Mouse (Mus musculus) lung, adult 2 months (tissue): ENCODE measurements around the gene Klf6. TPM values are rescaled to one million over a fixed set of nuclear protein-coding genes. Genes with fewer than 3 reads are reported as not detected.
A peak's percentile ranks its signal among the peaks of the same experiment; 100 is the strongest.

Source experiments
- DNase-seq: peaks from one replicate; pipeline ENCODE4 v3.0.0; 2022
- H3K4me1 ChIP-seq: fragments of 200-500 bp; 2 replicates; pipeline ENCODE4 v1.6.1; 2011; ENCODE audit warnings: low read length; ENCODE audit not compliant: control insufficient read depth, insufficient read depth
- H3K4me3 ChIP-seq: fragments of 200-500 bp; replicated peaks from 2 replicates; pipeline ENCODE3; 2011; ENCODE audit warnings: low read depth, mild to moderate bottlenecking, control low read depth, low read length; ENCODE audit errors: extremely low read depth
- CTCF ChIP-seq: fragments of 200-500 bp; IDR thresholded peaks from 2 replicates; pipeline ENCODE4 v1.5.1; 2011; ENCODE audit warnings: mild to moderate bottlenecking, low read length, control low read depth; ENCODE audit not compliant: insufficient read depth
- POLR2A ChIP-seq: fragments of 200-500 bp; IDR thresholded peaks from 2 replicates; pipeline ENCODE4 v1.6.1; 2011; ENCODE audit warnings: low read depth, mild to moderate bottlenecking, control low read depth, low read length, borderline replicate concordance; ENCODE audit errors: extremely low read depth
- WGBS: fragments of 180-500 bp; shearing (Covaris S2); methylation state at CpG from one replicate; pipeline ENCODE4 v1.1.7; 2018; 5-methylcytosine and 5-hydroxymethylcytosine counted together
- polyA plus RNA-seq: library from polyadenylated mRNA; depleted of rRNA; stranded (reverse); fragments of >200 nt; gene quantifications from 2 replicates; pipeline ENCODE4 v1.2.3, GENCODE M21; 2012

Gene Klf6
- polyA plus RNA-seq, 1 experiment: 39.5 TPM

DNA sequence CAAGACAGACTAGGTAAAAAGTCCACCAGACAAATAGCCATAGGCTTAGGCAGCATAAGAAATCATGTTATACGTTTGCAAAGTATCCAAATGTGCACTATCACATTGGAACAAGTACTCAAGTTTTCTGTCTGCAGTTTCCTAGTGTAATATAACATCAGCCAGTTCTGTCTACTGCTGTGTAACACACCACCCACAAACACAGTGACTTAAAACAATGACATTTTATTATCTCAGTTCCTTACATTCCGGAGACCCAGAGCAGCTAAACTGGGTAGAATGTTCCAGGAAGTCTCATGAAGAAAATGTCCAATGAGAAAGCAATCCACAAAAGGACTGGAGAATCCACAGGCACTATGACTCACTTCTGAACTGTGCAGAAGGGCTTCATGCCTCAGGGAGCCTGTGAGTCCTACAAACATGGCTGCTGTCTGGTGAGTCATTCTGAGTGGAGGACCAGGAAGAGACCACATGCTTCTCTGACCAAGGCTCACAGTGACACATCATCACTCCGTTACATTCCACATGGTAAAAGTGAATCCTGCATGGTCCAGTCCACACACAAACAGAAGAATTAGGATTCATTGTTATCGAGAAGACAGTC lies 24.0 kb upstream of the Klf6 start:
- H3K4me3 ChIP-seq: no peak overlapping the region
- TF ChIP-seq POLR2A (no peak), CTCF (no peak)
- H3K4me1 ChIP-seq: no peaks in the 10 kb centered on the region
- WGBS: 79% methylated on average over 4 of the region's 4 CpGs
- no peak for DNase-seq

- WGBS: 63% methylated on average over 6 of the region's 6 CpGs
- Histone ChIP-seq H3K4me1 (peaks cover 3% of the 10 kb centered on the region; the same call in 1 of the 2 replicates), H3K4me3 (no peak overlapping the region)
- peak; percentile 51 for DNase-seq
- TF ChIP-seq POLR2A (no peak), CTCF (no peak)
These were observed 19.9 kb upstream of the Klf6 start for GRCm38 (mm10) chr13:5841418-5841817.

DNA sequence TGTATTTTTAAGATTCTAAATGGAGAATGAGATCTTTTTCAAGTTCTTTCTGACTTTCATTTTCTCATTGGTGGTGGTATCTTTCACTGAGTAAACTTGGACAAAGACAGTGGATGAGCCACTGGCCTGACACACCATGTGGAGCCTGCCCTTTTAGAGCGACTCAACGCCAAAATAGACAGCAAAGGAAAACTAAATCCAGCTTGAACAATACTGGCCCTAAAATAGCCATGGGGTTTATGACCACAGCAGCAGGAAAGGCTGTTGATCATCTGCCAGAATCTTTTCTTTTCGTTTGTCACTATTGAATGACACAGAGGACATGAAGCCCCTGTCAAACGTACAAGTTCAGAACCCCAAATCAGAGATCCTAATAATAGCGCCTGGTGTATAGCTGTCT lies 18.4 kb upstream of the Klf6 start:
- 47% methylated on average over 5 of the region's 5 CpGs for WGBS
- DNase-seq: no peak
- Histone ChIP-seq H3K4me1 (peaks cover 3% of the 10 kb centered on the region; the same call in 1 of the 2 replicates), H3K4me3 (no peak overlapping the region)
- TF ChIP-seq CTCF (no peak), POLR2A (no peak)

DNA sequence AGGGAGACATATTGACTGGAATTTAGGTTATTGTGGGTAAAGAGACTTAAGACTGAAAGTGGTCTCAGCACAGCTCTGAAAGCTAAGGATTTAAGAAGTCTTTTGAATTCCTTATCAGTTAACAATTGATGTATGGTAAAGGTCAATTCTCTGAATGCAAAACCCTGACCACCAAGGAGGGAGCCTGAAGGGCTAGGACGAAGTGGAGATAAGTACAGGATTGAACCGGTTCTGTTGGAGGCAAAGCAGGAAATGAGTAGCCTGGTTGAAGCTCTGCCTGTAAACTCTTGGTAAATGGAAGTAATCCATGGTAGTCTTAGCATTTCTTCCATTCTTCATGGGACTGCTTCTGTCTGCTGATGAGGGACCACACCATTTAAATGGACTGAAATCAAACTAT lies 17.5 kb upstream of the Klf6 start:
- no peak for DNase-seq
- Histone ChIP-seq H3K4me1 (peaks cover 3% of the 10 kb centered on the region; the same call in 1 of the 2 replicates), H3K4me3 (no peak overlapping the region)
- TF ChIP-seq CTCF (no peak), POLR2A (no peak)
- WGBS: 68% methylated on average over 2 of the region's 2 CpGs

- no peak for TF ChIP-seq CTCF
- no peak for TF ChIP-seq POLR2A
- no peak for DNase-seq
- Histone ChIP-seq H3K4me3 (no peak overlapping the region), H3K4me1 (peaks cover 3% of the 10 kb centered on the region; the same call in 1 of the 2 replicates)
- WGBS: 67% methylated on average over 5 of the region's 5 CpGs
These were observed 16.9 kb upstream of the Klf6 start for GRCm38 (mm10) chr13:5844338-5844737.

DNA sequence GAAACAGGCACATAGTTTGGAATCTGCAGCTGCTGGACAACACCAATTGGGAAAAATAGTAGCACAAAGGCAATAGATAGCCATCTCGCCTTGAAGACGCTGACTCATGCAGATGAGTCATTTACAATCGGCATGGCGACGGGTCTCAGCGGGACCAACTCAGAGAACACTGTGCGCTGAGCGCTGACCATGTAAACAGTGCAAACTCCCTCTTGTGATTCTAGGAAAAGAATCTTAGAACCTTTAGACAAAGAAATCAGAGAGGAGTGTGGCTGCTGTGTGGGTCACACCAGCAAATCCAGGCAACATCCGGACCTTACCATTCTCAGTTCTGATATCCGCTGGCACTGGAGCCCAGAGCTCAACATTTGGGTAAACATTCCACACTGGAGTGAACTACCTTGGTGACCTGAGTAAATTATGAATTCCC lies 16.1 kb upstream of the Klf6 start:
- peak overlapping the region; percentile 42 for H3K4me3 ChIP-seq
- WGBS: 13% methylated on average over 10 of the region's 10 CpGs
- no peak for TF ChIP-seq POLR2A
- TF ChIP-seq CTCF: no peak
- peak; percentile 62 for DNase-seq
- peaks cover 3% of the 10 kb centered on the region; the same call in 1 of the 2 replicates for H3K4me1 ChIP-seq

DNA sequence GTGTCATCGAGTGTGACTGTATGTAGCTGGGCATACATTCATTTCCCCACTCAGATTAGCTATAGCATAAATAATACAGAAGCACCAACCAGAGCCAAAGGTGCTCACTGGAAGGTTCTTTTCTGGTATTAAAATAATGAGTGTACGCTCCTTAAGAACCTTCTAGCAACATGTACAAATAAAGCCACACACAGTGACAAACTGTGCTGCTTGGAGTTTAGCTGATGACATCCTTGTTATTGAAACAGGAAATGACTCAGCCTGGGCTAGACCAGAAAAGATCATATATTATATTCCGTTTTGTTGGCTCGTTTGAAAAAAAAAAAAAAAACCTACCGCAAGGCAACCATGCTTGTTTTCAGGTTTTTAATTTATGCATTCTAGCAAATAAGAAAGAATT lies 15.7 kb upstream of the Klf6 start:
- DNase-seq: no peak
- 24% methylated on average over 5 of the region's 5 CpGs for WGBS
- Histone ChIP-seq H3K4me3 (no peak overlapping the region), H3K4me1 (peaks cover 3% of the 10 kb centered on the region; the same call in 1 of the 2 replicates)
- no peak for TF ChIP-seq CTCF
- no peak for TF ChIP-seq POLR2A

DNA sequence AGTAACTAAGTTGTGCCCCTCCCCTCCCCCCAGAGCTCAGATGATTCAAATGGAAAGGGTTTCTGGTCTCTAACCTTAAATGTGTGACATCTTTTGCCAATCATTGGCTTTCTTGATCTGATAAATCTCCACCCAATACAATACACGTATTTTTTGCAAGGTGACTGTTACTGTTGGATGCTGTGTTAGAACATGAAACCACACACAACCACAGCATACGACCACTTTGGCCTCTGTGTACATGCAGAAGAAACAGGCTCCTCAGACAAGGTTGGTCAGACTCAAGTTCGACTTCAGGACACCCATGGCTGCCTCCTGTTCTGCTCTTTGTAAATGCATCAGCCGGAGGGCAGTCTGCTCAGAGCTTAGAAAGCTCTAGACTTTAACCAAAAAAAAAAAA lies 14.4 kb upstream of the Klf6 start:
- DNase-seq: no peak
- peaks cover 3% of the 10 kb centered on the region; the same call in 1 of the 2 replicates for H3K4me1 ChIP-seq
- H3K4me3 ChIP-seq: no peak overlapping the region
- 79% methylated on average over 4 of the region's 4 CpGs for WGBS
- TF ChIP-seq CTCF: no peak
- TF ChIP-seq POLR2A: no peak

DNA sequence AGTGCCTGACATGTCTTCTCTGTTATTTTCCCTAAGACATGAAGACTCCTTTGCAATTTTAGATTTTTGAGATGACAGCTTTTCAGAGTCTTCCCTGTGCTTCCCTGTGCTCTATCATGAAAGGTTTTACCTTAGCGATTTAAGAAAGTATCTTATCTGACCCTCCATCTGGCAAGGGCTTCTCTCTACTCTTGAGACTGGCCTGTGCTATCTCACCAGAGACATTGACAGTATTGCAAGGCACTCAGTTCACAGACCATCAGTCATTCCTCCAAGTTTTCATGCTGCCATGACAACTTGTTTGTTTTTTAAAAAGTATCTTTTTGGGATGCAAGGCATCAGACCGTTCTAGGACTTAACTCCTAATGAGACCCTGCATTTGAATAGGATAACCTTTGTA lies 13.5 kb upstream of the Klf6 start:
- no peak overlapping the region for H3K4me3 ChIP-seq
- no peak for DNase-seq
- TF ChIP-seq POLR2A (no peak), CTCF (no peak)
- 34% methylated on average over 2 of the region's 2 CpGs for WGBS
- H3K4me1 ChIP-seq: peaks cover 3% of the 10 kb centered on the region; the same call in 1 of the 2 replicates

- TF ChIP-seq POLR2A: no peak
- 0 out of 2 replicates have a peak, but pooled peaks have one; percentile 30 for TF ChIP-seq CTCF
- Histone ChIP-seq H3K4me1 (peaks cover 14% of the 10 kb centered on the region), H3K4me3 (peak overlapping the region; percentile 93)
- 1% methylated on average over 27 of the region's 27 CpGs for WGBS
- DNase-seq: peak; percentile 81
These were observed 578 bp upstream of the Klf6 start for GRCm38 (mm10) chr13:5860651-5861156.

GRCm38 (mm10) chr13:5862003-5862625 lies 832 bp downstream of the Klf6 start:
- under 1% methylated on average over 20 of the region's 20 CpGs for WGBS
- Histone ChIP-seq H3K4me3 (peak overlapping the region; percentile 92), H3K4me1 (peaks cover 24% of the 10 kb centered on the region)
- DNase-seq: peak; percentile 56
- TF ChIP-seq CTCF: no peak
- TF ChIP-seq POLR2A: peak; percentile 25; the same call in 1 of the 2 replicates
